ENCODE assay signal across 31 mouse cellular contexts in the genomic region with DNA sequence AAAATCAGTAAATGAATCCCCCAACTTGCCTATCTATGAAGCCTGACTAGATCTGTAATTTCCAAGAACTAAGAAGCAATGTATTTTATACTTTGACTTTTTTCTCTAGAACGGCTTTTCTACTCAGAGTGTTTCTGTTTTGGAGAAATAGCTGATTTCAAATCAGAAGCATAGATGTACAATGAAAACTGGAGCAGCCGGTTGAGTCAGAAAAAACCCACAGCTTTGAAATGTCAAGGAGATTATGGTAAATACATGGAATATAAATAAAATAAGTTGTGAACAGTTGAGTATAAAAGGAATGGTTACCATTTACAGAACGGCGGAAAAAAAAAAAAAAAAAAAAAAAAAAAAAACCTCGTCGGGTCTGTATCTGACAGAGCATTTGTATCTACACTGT.
"Had no signal": no experiment of that assay in that cellular context is flagged by ENCODE, and none has a peak within 500 bp of the region (broad histone marks: within the 10 kb centered on the region; RNA-seq: fewer than 3 reads in every experiment).

No protein-coding gene starts in this region.

- H3K9me3 ChIP-seq: limb, embryonic 10.5 days; limb, embryonic 12.5 days; limb, embryonic 13.5 days; limb, embryonic 15.5 days; liver, embryonic 13.5 days; liver, embryonic 15.5 days; lung, embryonic 15.5 days; megakaryocyte, embryonic 14.5 days; midbrain, embryonic 10.5 days; midbrain, embryonic 12.5 days; midbrain, embryonic 13.5 days; midbrain, embryonic 15.5 days; neural tube, embryonic 12.5 days had no signal

- H3K27me3 ChIP-seq: limb, embryonic 12.5 days; limb, embryonic 13.5 days; limb, embryonic 15.5 days; liver, embryonic 13.5 days; liver, embryonic 15.5 days; lung, embryonic 15.5 days; megakaryocyte, embryonic 14.5 days; midbrain, embryonic 12.5 days; midbrain, embryonic 13.5 days; midbrain, embryonic 15.5 days; neural tube, embryonic 12.5 days had no signal

- H3K27ac ChIP-seq: limb, embryonic 10.5 days; limb, embryonic 12.5 days; limb, embryonic 13.5 days; limb, embryonic 15.5 days; liver, embryonic 13.5 days; liver, embryonic 14.5 days; liver, embryonic 15.5 days; lung, embryonic 15.5 days; macrophage; midbrain, embryonic 10.5 days; midbrain, embryonic 12.5 days; midbrain, embryonic 13.5 days; midbrain, embryonic 15.5 days; neural tube, embryonic 12.5 days had no signal

- H3K4me1 ChIP-seq: limb, embryonic 10.5 days; limb, embryonic 12.5 days; limb, embryonic 13.5 days; limb, embryonic 15.5 days; liver, embryonic 13.5 days; liver, embryonic 15.5 days; lung, embryonic 15.5 days; megakaryocyte, embryonic 14.5 days; midbrain, embryonic 10.5 days; midbrain, embryonic 12.5 days; midbrain, embryonic 13.5 days; midbrain, embryonic 15.5 days; neural tube, embryonic 12.5 days had no signal

- H3K4me3 ChIP-seq: limb, embryonic 10.5 days; limb, embryonic 12.5 days; limb, embryonic 13.5 days; limb, embryonic 15.5 days; liver, embryonic 13.5 days; liver, embryonic 15.5 days; lung, embryonic 15.5 days; megakaryocyte, embryonic 14.5 days; midbrain, embryonic 10.5 days; midbrain, embryonic 12.5 days; midbrain, embryonic 13.5 days; midbrain, embryonic 15.5 days; myocyte; neural tube, embryonic 12.5 days had no signal

- H3K9ac ChIP-seq: limb, embryonic 12.5 days; limb, embryonic 13.5 days; limb, embryonic 15.5 days; liver, embryonic 13.5 days; liver, embryonic 14.5 days; liver, embryonic 15.5 days; liver, postnatal 0 days; lung, embryonic 14.5 days; lung, embryonic 15.5 days; midbrain, embryonic 12.5 days; midbrain, embryonic 13.5 days; midbrain, embryonic 15.5 days; neural tube, embryonic 12.5 days had no signal

- H3K36me3 ChIP-seq: limb, embryonic 10.5 days; limb, embryonic 12.5 days; limb, embryonic 13.5 days; limb, embryonic 15.5 days; liver, embryonic 13.5 days; liver, embryonic 15.5 days; lung, embryonic 15.5 days; midbrain, embryonic 10.5 days; midbrain, embryonic 12.5 days; midbrain, embryonic 13.5 days; midbrain, embryonic 15.5 days; neural tube, embryonic 12.5 days had no signal

- ATAC-seq: liver, postnatal 0 days; lung, postnatal 0 days; midbrain, embryonic 13.5 days; midbrain, embryonic 15.5 days; midbrain, embryonic 16.5 days had no signal

- H3K4me2 ChIP-seq: limb, embryonic 12.5 days; limb, embryonic 13.5 days; limb, embryonic 15.5 days; liver, embryonic 11.5 days; liver, embryonic 13.5 days; liver, embryonic 15.5 days; lung, embryonic 14.5 days; lung, embryonic 15.5 days; midbrain, embryonic 11.5 days; midbrain, embryonic 12.5 days; midbrain, embryonic 13.5 days; midbrain, embryonic 15.5 days; neural tube, embryonic 12.5 days had no signal

- DNase-seq: left cerebral cortex, postnatal 4 days; liver; liver, embryonic 13.5 days; liver, postnatal 0 days; lung, adult 18-20 months; lung, adult 2 months; lung, embryonic 14.5 days; lung, postnatal 10 days; lung, postnatal 14 days; lung, postnatal 36 days; lung, postnatal 4 days; midbrain, embryonic 14.5 days had no signal
